Mouse (Mus musculus): ENCODE measurements around the gene Arrb2. TPM values are rescaled to one million over a fixed set of nuclear protein-coding genes. Genes with fewer than 3 reads are reported as not detected.

The Arrb2 gene
- polyA plus RNA-seq (2017; shearing (Covaris generic)): 189 TPM

DNA sequence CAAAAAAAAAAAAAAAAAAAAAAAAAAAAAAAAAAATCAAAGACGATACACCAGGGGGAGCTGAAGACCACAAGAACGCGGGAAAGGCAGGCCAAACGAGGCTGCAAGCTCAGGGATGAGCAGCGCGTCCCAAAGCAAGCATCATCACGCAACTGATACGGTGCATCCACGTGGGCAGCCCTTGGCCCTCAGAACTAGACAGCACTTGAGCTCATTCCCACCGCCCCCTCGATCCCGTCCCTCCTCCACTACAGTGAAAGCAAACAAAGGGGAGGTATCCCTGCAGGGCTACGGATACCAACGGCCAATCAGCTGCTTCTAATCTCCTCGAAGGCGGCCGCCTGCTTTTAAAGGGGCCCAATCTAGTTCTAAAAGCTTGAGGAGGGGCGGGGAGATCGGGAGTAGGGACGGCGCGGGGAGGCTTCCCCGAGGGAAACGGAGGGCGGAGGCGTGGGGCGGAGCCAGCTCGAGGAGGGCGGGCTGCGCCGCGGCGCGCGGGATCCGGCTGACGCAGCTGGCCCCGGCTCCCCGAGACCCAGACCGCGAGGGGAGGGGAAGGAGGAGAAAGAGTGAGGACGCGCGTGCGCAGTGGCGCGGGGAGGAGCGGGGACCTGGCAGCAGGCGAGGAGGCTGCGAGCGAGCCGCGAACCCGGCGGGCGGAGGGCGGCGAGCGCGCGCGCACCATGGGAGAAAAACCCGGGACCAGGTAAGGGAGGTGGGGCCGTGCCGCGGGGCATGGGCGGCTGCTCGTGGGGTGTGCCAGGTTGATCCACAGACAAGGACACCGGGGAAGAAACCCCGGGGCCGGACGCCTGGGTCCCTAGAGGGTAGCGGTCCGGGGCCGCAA lies at the start of gene Arrb2:
TSS of gene Arrb2 (plus strand) at position 588 of the 847 bp plus-strand sequence.

DNA sequence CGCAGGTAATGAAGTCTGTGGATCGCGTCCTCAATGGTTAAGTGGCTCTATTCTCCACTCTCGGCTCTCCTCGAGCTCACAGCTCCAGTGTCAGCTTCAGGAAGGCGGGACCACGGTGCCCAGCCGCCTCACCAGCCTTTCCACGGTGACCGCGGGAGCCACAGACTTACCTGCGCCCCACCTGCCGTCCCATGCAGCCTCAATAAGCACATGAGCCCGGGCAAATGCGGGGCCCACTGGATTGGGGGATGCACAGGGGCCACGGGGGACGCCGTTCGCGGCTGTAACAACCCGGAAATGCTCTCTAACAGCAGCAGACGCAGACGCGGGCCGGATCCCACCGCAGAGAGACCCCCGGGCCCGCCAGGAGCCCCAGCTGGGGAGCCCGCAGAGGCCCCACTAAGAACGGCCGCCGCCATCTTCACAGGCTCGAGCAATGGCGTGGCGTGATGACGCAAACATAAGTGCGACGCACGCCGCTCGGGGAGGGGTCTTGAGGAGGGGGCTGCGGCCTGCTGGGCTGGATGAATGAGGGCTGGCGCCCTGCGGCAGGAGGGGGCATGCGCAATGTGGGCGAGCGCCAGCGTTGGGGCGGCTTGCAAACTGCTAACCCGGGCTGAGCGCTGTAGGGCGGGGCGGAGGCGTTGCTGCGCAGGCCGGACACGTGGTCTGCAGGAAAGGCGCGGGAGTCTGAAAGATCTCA lies 22.7 kb upstream of the Arrb2 start, which contains the start of gene Pelp1:
TSS of gene Pelp1 (minus strand) at position 438 of the 703 bp plus-strand sequence.

DNA sequence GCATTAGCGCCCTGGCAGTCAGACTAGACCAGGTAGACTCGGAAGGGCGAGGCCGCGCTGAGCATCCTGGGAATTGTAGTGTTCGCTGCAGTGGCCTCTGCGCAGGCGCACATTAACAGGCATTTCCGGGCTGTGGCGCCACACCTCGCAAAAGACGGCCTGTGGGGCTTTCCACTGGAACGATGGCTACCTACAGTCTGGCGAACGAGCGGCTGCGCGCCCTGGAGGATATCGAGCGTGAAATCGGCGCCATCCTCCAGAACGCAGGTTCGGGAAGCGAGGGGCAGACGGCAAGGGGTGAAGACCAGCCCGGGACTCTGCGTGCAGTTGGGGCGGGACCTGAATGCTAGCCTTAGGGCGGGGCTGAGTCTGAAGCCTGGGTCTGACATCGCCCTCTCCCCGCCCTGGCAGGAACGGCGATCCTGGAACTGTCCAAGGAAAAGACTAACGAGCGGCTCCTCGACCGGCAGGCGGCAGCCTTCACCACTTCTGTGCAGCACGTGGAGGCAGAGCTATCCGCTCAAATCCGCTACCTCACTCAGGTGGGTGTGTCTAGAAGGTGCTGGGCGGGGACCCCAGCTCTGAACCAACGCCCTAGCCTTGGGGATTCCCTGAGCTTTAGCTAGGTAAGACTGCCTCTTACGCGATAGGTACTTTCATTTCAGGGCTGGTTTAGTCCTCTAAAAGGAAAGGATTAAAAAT lies 19.5 kb downstream of the Arrb2 start, which contains the start of gene Med11:
TSS of gene Med11 (plus strand) at position 123 of the 702 bp plus-strand sequence.

DNA sequence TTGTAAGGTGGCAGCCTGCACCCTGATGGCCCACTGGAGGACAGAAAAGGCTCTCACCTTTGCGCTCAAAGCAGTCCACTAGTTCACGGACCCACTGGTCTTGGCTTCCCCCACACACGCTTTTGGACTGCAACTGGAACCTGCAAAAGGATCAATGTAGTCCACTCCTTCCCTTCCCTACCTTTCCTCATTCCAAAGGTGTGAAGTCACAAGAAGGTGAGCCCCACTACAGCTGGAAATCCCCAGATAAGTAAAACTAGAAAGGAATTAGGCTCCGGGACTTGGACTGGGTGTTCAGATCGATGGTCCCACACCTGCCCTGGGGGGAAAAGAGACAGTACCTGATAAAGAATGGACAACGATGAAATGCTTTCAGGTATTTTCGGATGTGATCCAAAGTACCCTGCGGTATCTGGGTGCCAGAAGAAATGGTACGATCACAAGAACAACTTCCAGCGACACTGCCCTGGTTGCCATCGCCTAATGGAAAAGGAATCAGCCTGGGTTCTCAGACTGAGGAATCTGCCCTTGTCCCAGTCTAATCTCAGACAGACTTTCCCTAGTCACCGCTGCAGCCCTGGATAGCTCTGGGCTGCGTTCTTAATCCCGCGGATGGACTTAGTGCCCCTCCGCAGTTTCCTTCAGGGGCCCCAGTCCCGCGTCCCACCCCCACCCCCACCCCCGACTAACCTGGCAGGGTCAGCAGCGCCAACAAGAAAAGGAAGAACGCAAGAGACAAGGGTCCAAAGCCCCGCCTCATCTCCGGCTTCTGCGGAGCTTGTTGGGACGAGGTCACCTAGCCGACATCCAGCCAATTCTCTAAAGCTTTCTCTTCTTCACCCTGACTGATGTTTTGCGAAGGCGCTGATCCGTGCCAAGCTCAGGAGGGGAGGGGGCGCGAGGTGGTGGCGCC lies 26.5 kb downstream of the Arrb2 start, which contains the start of gene Zmynd15:
TSS of gene Zmynd15 (plus strand) at position 746 of the 913 bp plus-strand sequence.

DNA sequence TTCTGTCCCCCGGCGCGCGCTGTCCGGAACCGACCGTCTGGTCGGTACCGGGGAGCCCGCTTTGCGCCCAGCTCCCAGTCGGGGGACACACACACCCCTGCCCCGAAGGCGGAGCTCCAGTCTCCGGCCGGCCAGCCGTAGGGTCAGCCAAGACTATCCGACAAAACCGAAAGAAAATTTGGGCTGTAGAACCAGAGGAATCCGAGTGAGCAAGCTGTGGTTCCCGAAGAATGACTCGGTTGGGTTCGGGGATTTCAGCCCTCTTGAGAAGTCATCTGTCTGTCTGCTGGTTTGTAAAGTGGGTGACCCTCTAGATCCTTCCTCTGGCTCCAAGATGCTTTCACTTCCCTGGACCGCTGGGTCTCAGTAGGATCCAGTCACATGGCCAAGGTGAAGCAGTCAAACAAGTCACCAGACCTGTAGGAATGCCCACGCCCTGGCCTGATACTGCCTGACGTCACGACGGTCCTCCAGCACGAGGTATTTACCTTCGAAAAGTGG lies 27.2 kb downstream of the Arrb2 start, which contains the start of gene Cxcl16:
TSS of gene Cxcl16 (minus strand) at position 384 of the 501 bp plus-strand sequence.

Other genes with a start within 250 kb of the Arrb2 start
- not detected for gene Slc16a11, start 219.9 kb upstream of the Arrb2 start, polyA plus RNA-seq (2017; shearing (Covaris generic))
- gene Slc16a13, start 211.6 kb upstream of the Arrb2 start, polyA plus RNA-seq (2017; shearing (Covaris generic)): 4.2 TPM
- 0.11 TPM for gene Bcl6b, start 202.8 kb upstream of the Arrb2 start, polyA plus RNA-seq (2017; shearing (Covaris generic))
- 189 TPM for gene 0610010K14Rik, start 194.7 kb upstream of the Arrb2 start, polyA plus RNA-seq (2017; shearing (Covaris generic))
- gene Gm21988, start 192.8 kb upstream of the Arrb2 start, polyA plus RNA-seq (2017; shearing (Covaris generic)): 4.1 TPM
- gene Rnasek, start 192.8 kb upstream of the Arrb2 start, polyA plus RNA-seq (2017; shearing (Covaris generic)): 325 TPM
- 0.12 TPM for gene Alox12, start 177.3 kb upstream of the Arrb2 start, polyA plus RNA-seq (2017; shearing (Covaris generic))
- not detected for gene Alox12e, start 110.0 kb upstream of the Arrb2 start, polyA plus RNA-seq (2017; shearing (Covaris generic))
- 0.41 TPM for gene Alox15, start 80.6 kb upstream of the Arrb2 start, polyA plus RNA-seq (2017; shearing (Covaris generic))
- 16.2 TPM for gene Pelp1, start 22.6 kb upstream of the Arrb2 start, polyA plus RNA-seq (2017; shearing (Covaris generic))
- gene Med11, start 19.3 kb downstream of the Arrb2 start, polyA plus RNA-seq (2017; shearing (Covaris generic)): 92.8 TPM
- not detected for gene Zmynd15, start 26.8 kb downstream of the Arrb2 start, polyA plus RNA-seq (2017; shearing (Covaris generic))
- gene Cxcl16, start 27.3 kb downstream of the Arrb2 start, polyA plus RNA-seq (2017; shearing (Covaris generic)): 1.0 TPM
- gene Tm4sf5, start 72.6 kb downstream of the Arrb2 start, polyA plus RNA-seq (2017; shearing (Covaris generic)): 3.0 TPM
- not detected for gene Vmo1, start 82.0 kb downstream of the Arrb2 start, polyA plus RNA-seq (2017; shearing (Covaris generic))
- not detected for gene Gltpd2, start 86.6 kb downstream of the Arrb2 start, polyA plus RNA-seq (2017; shearing (Covaris generic))
- 416 TPM for gene Psmb6, start 92.7 kb downstream of the Arrb2 start, polyA plus RNA-seq (2017; shearing (Covaris generic))
- gene Gm40193, start 100.3 kb downstream of the Arrb2 start, polyA plus RNA-seq (2017; shearing (Covaris generic)): not detected
- 2.6 TPM for gene Pld2, start 107.4 kb downstream of the Arrb2 start, polyA plus RNA-seq (2017; shearing (Covaris generic))
- 8.6 TPM for gene Mink1, start 130.2 kb downstream of the Arrb2 start, polyA plus RNA-seq (2017; shearing (Covaris generic))
- 0.50 TPM for gene 4930544D05Rik, start 183.2 kb downstream of the Arrb2 start, polyA plus RNA-seq (2017; shearing (Covaris generic))
- 2.3 TPM for gene Chrne, start 186.6 kb downstream of the Arrb2 start, polyA plus RNA-seq (2017; shearing (Covaris generic))
- gene Gp1ba, start 206.5 kb downstream of the Arrb2 start, polyA plus RNA-seq (2017; shearing (Covaris generic)): 0.10 TPM
- 454 TPM for gene Rnf167, start 214.6 kb downstream of the Arrb2 start, polyA plus RNA-seq (2017; shearing (Covaris generic))
- 131 TPM for gene Slc25a11, start 214.8 kb downstream of the Arrb2 start, polyA plus RNA-seq (2017; shearing (Covaris generic))
- gene Pfn1, start 222.0 kb downstream of the Arrb2 start, polyA plus RNA-seq (2017; shearing (Covaris generic)): 2,554 TPM
- 22.9 TPM for gene Eno3, start 224.6 kb downstream of the Arrb2 start, polyA plus RNA-seq (2017; shearing (Covaris generic))
- 91.0 TPM for gene Spag7, start 236.8 kb downstream of the Arrb2 start, polyA plus RNA-seq (2017; shearing (Covaris generic))